Mouse (Mus musculus): ENCODE data around the gene Acer3.

The Acer3 gene

GRCm38 (mm10) chr7:98333987-98334386 is 13.0 kb upstream of the Acer3 start:
- intact Hi-C loops (cut with DNase I) = no loop called here

GRCm38 (mm10) chr7:98333507-98333906 is 12.5 kb upstream of the Acer3 start:
- intact Hi-C loops (cut with DNase I) = no loop called here

- intact Hi-C loops (cut with DNase I) = no loop called here
These were observed 11.8 kb upstream of the Acer3 start for GRCm38 (mm10) chr7:98332678-98333397.

- intact Hi-C loops (cut with DNase I) = no loop called here
These were observed 10.9 kb upstream of the Acer3 start for GRCm38 (mm10) chr7:98331932-98332331.

GRCm38 (mm10) chr7:98330375-98331002 is 9.5 kb upstream of the Acer3 start:
- intact Hi-C loops (cut with DNase I) = no loop called here

GRCm38 (mm10) chr7:98329651-98330374 is 8.8 kb upstream of the Acer3 start:
- intact Hi-C loops (cut with DNase I) = no loop called here

GRCm38 (mm10) chr7:98328311-98328710 is 7.3 kb upstream of the Acer3 start:
- intact Hi-C loops (cut with DNase I) = no loop called here

GRCm38 (mm10) chr7:98326051-98326450 is 5.0 kb upstream of the Acer3 start:
- intact Hi-C loops (cut with DNase I) = no loop called here

GRCm38 (mm10) chr7:98324228-98324627 is 3.2 kb upstream of the Acer3 start:
- intact Hi-C loops (cut with DNase I) = no loop called here

- intact Hi-C loops (cut with DNase I) = no loop called here
These were observed 2.4 kb upstream of the Acer3 start for GRCm38 (mm10) chr7:98323288-98324019.

GRCm38 (mm10) chr7:98322415-98322814 is 1.4 kb upstream of the Acer3 start:
- intact Hi-C loops (cut with DNase I) = no loop called here

GRCm38 (mm10) chr7:98320006-98320556 is 927 bp downstream of the Acer3 start:
- intact Hi-C loops (cut with DNase I) = no loop called here

- intact Hi-C loops (cut with DNase I) = no loop called here
These were observed 4.4 kb downstream of the Acer3 start for GRCm38 (mm10) chr7:98316568-98316967.

- intact Hi-C loops (cut with DNase I) = no loop called here
These were observed 5.9 kb downstream of the Acer3 start for GRCm38 (mm10) chr7:98315087-98315486.

- intact Hi-C loops (cut with DNase I) = no loop called here
These were observed 8.7 kb downstream of the Acer3 start for GRCm38 (mm10) chr7:98312185-98312920.

- intact Hi-C loops (cut with DNase I) = no loop called here
These were observed 10.7 kb downstream of the Acer3 start for GRCm38 (mm10) chr7:98310266-98310665.

GRCm38 (mm10) chr7:98309219-98310030 is 11.6 kb downstream of the Acer3 start:
- intact Hi-C loops (cut with DNase I) = loop anchor here (5.0 kb wide), 1 partner anchor 33 kb away; no protein-coding TSS in a partner anchor

GRCm38 (mm10) chr7:98308607-98309218 is 12.3 kb downstream of the Acer3 start:
- intact Hi-C loops (cut with DNase I) = loop anchor here (5.0 kb wide), 1 partner anchor 34 kb away; no protein-coding TSS in a partner anchor
